Mouse (Mus musculus) spleen, adult 10 weeks (tissue): ENCODE measurements around the gene Scgb1b3. TPM values are rescaled to one million over a fixed set of nuclear protein-coding genes. Genes with fewer than 3 reads are reported as not detected.

Source experiments
- polyA plus RNA-seq: library from polyadenylated mRNA; stranded (reverse); fragments of 350-450 nt; fragmentation: Illumina TruSeq; extraction: RNeasy Lipid Tissue Mini Kit (QIAGEN cat#74804); gene quantifications from one replicate; pipeline ENCODE4 v1.2.3, GENCODE M21; 2015; ENCODE audit warnings: low replicate concordance; ENCODE audit not compliant: insufficient read depth

Gene Scgb1b3
- polyA plus RNA-seq, result not detected

GRCm38 (mm10) chr7:31375292-31375691, at the start of gene Scgb1b3:
TSS of gene Scgb1b3 (plus strand) at chr7:31375592.

DNA sequence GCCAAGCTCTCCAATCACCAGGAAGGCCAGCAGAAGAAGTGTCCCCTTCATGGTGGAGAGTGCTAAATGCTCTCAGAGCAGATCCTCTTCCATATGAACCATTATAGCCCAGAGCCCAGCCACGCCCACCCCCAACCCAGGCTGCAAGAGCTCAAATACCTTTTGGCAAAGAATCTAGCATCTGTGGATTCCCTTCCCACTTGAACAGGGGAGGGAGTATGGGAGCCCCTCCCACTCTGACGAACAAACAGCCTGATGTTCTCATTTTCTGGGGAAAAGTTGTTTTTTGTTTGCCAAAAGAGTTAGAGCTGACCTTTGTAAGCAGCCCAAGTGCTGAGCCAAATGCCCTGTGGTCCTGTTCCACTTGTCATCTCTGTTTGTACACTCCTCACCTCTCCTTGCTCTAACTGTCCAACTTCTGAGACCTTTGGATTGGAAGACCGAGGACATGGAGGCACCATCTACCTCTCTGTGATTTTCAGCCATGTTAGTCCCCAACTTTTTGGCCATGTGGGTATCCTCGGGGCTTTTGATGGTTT, 13.3 kb upstream of the Scgb1b3 start, which contains the start of gene Scgb2b3:
TSS of gene Scgb2b3 (minus strand) at position 51 of the 539 bp plus-strand sequence.

Other genes with a start within 250 kb of the Scgb1b3 start
- 12.2 TPM for gene Scn1b, start 248.6 kb upstream of the Scgb1b3 start, polyA plus RNA-seq
- 115 TPM for gene Gramd1a, start 219.7 kb upstream of the Scgb1b3 start, polyA plus RNA-seq
- gene Scgb2b2, start 85.1 kb upstream of the Scgb1b3 start, polyA plus RNA-seq, result not detected
- gene Scgb1b2, start 83.8 kb upstream of the Scgb1b3 start, polyA plus RNA-seq, result not detected
- not detected for gene Scgb2b3, start 13.5 kb upstream of the Scgb1b3 start, polyA plus RNA-seq